Mouse (Mus musculus): ENCODE measurements around the gene P2ry13. TPM values are rescaled to one million over a fixed set of nuclear protein-coding genes. Genes with fewer than 3 reads are reported as not detected.

P2ry13 gene
- polyA plus RNA-seq, 1 experiment: 0.52 TPM

DNA sequence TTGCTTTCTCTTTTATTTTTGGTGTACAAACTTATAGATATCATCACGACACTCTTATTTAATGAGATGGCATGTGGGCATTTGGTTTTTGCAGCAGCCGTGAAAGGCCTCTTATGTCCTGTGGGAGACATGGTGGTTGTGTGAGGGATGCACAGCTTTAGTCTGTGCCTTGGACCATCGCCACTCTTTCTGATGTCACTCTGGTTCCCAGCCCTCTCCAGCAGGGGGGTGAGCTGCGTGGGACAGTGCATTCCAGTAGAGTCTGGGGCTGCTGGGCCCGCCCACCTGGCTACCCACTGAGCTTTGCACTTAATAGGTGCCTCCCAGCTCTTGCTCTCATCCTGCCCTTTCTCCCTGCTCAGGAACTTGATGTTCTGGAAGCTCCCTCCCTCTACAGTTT lies 29.5 kb downstream of the P2ry13 start:
- Histone ChIP-seq H3K36me3 (ENCODE audit: control insufficient read depth, insufficient read depth, low read length) (no peaks in the 10 kb centered on the region), H3K27me3 (ENCODE audit: control insufficient read depth, insufficient read depth, low read length) (no peaks in the 10 kb centered on the region), H3K4me3 (ENCODE audit: control insufficient read depth, low read depth, low read length) (no peak overlapping the region), H3K4me1 (ENCODE audit: control insufficient read depth, insufficient read depth, low read length) (no peaks in the 10 kb centered on the region; the same call in 1 of the 2 replicates), H3K27ac (ENCODE audit: control insufficient read depth, insufficient read depth, low read depth, low read length) (no peak overlapping the region)
- no peak for TF ChIP-seq POLR2A (IDR thresholded peaks at IDR 0.05; ENCODE audit: control insufficient read depth, low read depth, low read length)
- no peak for TF ChIP-seq CTCF (IDR thresholded peaks at IDR 0.05; ENCODE audit: control insufficient read depth, insufficient read depth, insufficient replicate concordance, low read depth, low read length)

DNA sequence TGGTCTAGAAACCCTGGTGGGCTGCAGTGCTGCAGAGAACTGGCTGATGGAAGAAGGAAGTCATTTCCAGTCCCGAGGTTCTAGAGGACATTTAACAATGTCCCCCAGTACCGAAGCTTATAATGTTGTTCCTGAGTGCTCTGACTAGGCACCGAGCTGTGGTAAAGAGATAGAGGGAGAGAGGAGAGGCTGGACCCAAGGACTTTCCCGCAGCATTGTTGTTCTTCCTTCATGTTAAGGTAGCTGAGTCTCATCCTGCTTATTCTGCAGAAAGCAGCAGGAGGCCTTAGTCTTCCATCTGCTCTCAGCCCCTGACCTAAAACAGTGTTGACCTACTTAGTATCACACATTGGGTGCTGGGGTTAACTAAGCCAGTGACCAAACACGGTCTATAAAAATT lies 33.8 kb downstream of the P2ry13 start:
- H3K36me3 ChIP-seq (ENCODE audit: control insufficient read depth, insufficient read depth, low read length): no peaks in the 10 kb centered on the region
- TF ChIP-seq POLR2A (IDR thresholded peaks at IDR 0.05; ENCODE audit: control insufficient read depth, low read depth, low read length) (no peak), CTCF (IDR thresholded peaks at IDR 0.05; ENCODE audit: control insufficient read depth, insufficient read depth, insufficient replicate concordance, low read depth, low read length) (no peak)
- no peaks in the 10 kb centered on the region for H3K27me3 ChIP-seq (ENCODE audit: control insufficient read depth, insufficient read depth, low read length)
- no peaks in the 10 kb centered on the region; the same call in 1 of the 2 replicates for H3K4me1 ChIP-seq (ENCODE audit: control insufficient read depth, insufficient read depth, low read length)
- no peak overlapping the region for H3K4me3 ChIP-seq (ENCODE audit: control insufficient read depth, low read depth, low read length)
- H3K27ac ChIP-seq (ENCODE audit: control insufficient read depth, insufficient read depth, low read depth, low read length): no peak overlapping the region

DNA sequence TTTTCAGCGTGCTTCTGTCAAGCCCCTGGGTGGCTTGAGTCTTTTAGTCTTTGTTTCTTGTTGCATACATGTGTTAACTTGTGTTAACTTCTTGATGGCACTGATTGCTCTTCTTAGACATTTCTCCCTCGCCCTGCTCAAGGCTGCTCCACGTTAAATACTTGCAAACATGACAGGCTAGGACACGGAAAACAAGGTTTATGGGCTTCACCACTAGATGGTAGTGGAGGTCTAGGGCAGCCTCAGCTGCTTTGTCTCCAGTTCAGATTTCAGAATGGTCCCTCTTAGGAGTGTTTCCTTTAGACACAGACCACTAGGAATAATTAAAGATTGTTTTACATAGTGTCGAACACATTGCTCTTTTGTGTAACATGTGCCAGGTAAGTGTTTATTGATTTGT lies 35.4 kb downstream of the P2ry13 start:
- TF ChIP-seq CTCF (IDR thresholded peaks at IDR 0.05; ENCODE audit: control insufficient read depth, insufficient read depth, insufficient replicate concordance, low read depth, low read length) (no peak), POLR2A (IDR thresholded peaks at IDR 0.05; ENCODE audit: control insufficient read depth, low read depth, low read length) (no peak)
- H3K4me1 ChIP-seq (ENCODE audit: control insufficient read depth, insufficient read depth, low read length): no peaks in the 10 kb centered on the region
- H3K4me3 ChIP-seq (ENCODE audit: control insufficient read depth, low read depth, low read length): no peak overlapping the region
- no peak overlapping the region for H3K27ac ChIP-seq (ENCODE audit: control insufficient read depth, insufficient read depth, low read depth, low read length)
- H3K36me3 ChIP-seq (ENCODE audit: control insufficient read depth, insufficient read depth, low read length): no peaks in the 10 kb centered on the region
- H3K27me3 ChIP-seq (ENCODE audit: control insufficient read depth, insufficient read depth, low read length): no peaks in the 10 kb centered on the region

DNA sequence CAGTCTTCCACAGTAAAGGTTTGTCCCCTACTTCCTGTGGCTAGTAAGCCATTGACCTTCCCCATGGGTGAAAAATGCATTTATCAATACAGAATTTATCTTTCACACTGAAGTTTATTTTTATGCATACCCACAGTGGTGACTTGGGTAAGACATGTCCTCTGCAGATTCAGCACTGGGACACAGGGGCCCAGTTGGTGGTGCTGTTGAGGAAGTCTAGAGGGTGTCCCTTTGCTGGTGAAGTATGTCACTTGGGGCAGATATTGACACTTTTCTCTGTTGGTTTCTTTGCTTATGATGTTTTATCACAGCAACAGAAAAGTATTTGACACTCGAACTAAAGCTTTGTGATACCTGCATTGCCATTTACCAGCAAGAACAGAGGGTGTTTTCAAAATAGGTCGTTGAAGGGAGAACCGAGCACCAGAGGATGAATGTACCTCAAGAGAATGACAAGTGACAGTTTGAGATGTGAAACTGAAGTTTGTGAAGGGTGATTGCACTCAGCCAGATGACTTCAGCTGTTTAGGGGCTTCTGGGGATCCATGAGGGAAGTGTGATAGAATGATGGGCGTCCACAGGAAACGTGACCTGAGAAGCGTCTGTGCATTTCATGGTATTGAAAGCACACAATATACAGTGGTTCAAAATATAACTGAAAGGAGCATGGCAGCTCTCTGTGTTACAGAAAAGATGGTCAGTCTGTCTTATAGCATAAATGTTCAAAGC lies 36.1 kb downstream of the P2ry13 start:
- H3K4me1 ChIP-seq (ENCODE audit: control insufficient read depth, insufficient read depth, low read length): no peaks in the 10 kb centered on the region
- H3K27me3 ChIP-seq (ENCODE audit: control insufficient read depth, insufficient read depth, low read length): no peaks in the 10 kb centered on the region
- TF ChIP-seq POLR2A (IDR thresholded peaks at IDR 0.05; ENCODE audit: control insufficient read depth, low read depth, low read length) (no peak), CTCF (IDR thresholded peaks at IDR 0.05; ENCODE audit: control insufficient read depth, insufficient read depth, insufficient replicate concordance, low read depth, low read length) (no peak)

DNA sequence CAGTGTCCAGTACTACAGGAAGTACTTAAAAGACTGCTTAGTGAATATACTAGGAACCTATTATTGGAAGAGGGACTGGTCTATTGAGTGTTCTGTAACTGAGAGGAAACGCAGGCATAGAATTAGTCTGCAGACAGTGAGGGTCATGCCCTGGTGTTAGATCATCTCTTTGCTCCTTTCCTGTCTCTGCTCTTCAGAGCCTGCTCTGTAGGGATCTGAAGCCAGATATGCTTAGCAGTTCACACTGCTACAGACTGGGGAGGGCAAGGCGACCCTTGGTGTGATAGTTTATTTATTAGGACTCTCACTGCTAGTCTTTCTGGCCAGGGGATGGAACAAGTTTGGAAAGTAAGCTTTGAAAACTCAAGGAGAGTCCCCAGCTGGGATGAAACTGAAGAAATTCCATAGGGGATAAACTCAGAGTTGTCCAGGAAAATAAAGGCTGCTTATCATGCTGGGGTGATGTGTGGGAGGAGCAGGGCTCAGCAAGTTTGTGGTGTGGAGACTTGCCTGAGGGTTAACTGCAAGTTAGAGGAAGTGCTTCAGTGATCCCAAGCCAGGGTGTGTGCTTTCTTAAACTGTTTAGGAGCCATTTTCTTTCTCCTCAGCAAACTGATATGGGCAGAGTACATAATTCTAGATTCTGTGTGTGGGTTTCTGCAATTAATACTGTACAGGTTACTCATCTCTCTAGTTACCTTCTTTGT lies 40.6 kb downstream of the P2ry13 start:
- Histone ChIP-seq H3K4me1 (ENCODE audit: control insufficient read depth, insufficient read depth, low read length) (no peaks in the 10 kb centered on the region), H3K4me3 (ENCODE audit: control insufficient read depth, low read depth, low read length) (no peak overlapping the region), H3K27me3 (ENCODE audit: control insufficient read depth, insufficient read depth, low read length) (no peaks in the 10 kb centered on the region), H3K36me3 (ENCODE audit: control insufficient read depth, insufficient read depth, low read length) (no peaks in the 10 kb centered on the region), H3K27ac (ENCODE audit: control insufficient read depth, insufficient read depth, low read depth, low read length) (no peak overlapping the region)
- TF ChIP-seq POLR2A (IDR thresholded peaks at IDR 0.05; ENCODE audit: control insufficient read depth, low read depth, low read length) (no peak), CTCF (IDR thresholded peaks at IDR 0.05; ENCODE audit: control insufficient read depth, insufficient read depth, insufficient replicate concordance, low read depth, low read length) (no peak)

More for the DNA sequence above, 36.1 kb downstream of the P2ry13 start:
- no peak overlapping the region for H3K4me3 ChIP-seq (ENCODE audit: control insufficient read depth, low read depth, low read length)
- no peaks in the 10 kb centered on the region for H3K36me3 ChIP-seq (ENCODE audit: control insufficient read depth, insufficient read depth, low read length)
- no peak overlapping the region for H3K27ac ChIP-seq (ENCODE audit: control insufficient read depth, insufficient read depth, low read depth, low read length)

DNA sequence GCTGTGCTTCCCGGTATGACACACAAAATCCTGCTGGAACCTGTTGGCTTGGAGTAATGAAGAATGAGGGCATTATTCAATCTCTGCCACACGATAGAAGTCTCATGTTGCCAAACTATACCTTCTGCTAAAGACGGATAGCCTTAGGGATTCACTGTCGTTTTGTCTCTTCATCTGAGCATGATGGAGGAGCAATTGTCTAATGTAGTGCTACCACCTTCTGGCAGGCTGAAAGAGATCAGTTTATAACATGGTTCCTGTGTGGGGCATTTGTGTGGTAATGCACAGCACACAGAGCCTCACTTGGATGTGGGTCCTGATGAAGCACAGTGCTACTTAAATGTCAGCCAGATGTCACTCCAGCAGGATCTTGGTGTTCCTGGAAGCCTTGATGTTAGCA lies 41.5 kb downstream of the P2ry13 start:
- Histone ChIP-seq H3K27me3 (ENCODE audit: control insufficient read depth, insufficient read depth, low read length) (no peaks in the 10 kb centered on the region), H3K27ac (ENCODE audit: control insufficient read depth, insufficient read depth, low read depth, low read length) (no peak overlapping the region), H3K4me1 (ENCODE audit: control insufficient read depth, insufficient read depth, low read length) (no peaks in the 10 kb centered on the region), H3K4me3 (ENCODE audit: control insufficient read depth, low read depth, low read length) (no peak overlapping the region), H3K36me3 (ENCODE audit: control insufficient read depth, insufficient read depth, low read length) (no peaks in the 10 kb centered on the region)
- TF ChIP-seq CTCF (IDR thresholded peaks at IDR 0.05; ENCODE audit: control insufficient read depth, insufficient read depth, insufficient replicate concordance, low read depth, low read length) (no peak), POLR2A (IDR thresholded peaks at IDR 0.05; ENCODE audit: control insufficient read depth, low read depth, low read length) (no peak)

DNA sequence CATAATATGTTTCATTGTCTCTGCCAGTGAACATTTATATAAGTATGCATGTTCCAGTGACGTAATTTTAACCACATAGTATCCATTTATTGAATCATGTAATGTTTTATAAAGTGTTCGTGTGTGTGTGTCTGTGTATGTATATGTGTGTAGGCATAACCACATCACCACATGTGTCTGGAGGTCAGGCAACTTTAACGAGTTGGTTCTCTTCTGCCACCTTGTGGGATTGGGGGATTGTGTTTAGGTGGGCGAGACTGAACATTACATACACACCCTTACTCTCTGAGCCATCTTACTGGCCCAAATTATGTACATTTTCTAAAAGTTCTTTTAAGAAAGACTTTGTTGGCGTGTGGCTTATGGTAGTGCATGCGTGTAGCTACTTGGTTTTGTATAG lies 42.2 kb downstream of the P2ry13 start:
- TF ChIP-seq CTCF (IDR thresholded peaks at IDR 0.05; ENCODE audit: control insufficient read depth, insufficient read depth, insufficient replicate concordance, low read depth, low read length) (no peak), POLR2A (IDR thresholded peaks at IDR 0.05; ENCODE audit: control insufficient read depth, low read depth, low read length) (no peak)
- H3K4me3 ChIP-seq (ENCODE audit: control insufficient read depth, low read depth, low read length): no peak overlapping the region
- no peak overlapping the region for H3K27ac ChIP-seq (ENCODE audit: control insufficient read depth, insufficient read depth, low read depth, low read length)
- no peaks in the 10 kb centered on the region for H3K27me3 ChIP-seq (ENCODE audit: control insufficient read depth, insufficient read depth, low read length)
- no peaks in the 10 kb centered on the region for H3K4me1 ChIP-seq (ENCODE audit: control insufficient read depth, insufficient read depth, low read length)
- no peaks in the 10 kb centered on the region for H3K36me3 ChIP-seq (ENCODE audit: control insufficient read depth, insufficient read depth, low read length)

All from testis, adult 2 months (tissue).